Mouse (Mus musculus) thymus, adult 2 months (tissue): ENCODE results near the gene Ptprj.

Experiments used
- CTCF ChIP-seq: fragments of 200-500 bp; IDR thresholded peaks from 2 replicates; pipeline ENCODE4 v1.5.1; 2012; ENCODE audit warnings: mild to moderate bottlenecking, control low read depth, low read length, moderate library complexity, borderline replicate concordance; ENCODE audit not compliant: control insufficient read depth, poor library complexity, insufficient read depth; ENCODE audit errors: extremely low read depth
- POLR2A ChIP-seq: fragments of 200-500 bp; IDR thresholded peaks from 2 replicates; pipeline ENCODE4 v1.6.1; 2012; ENCODE audit warnings: mild to moderate bottlenecking, low read length, control low read depth, moderate library complexity; ENCODE audit not compliant: control insufficient read depth, poor library complexity, insufficient read depth; ENCODE audit errors: extremely low read depth

DNA sequence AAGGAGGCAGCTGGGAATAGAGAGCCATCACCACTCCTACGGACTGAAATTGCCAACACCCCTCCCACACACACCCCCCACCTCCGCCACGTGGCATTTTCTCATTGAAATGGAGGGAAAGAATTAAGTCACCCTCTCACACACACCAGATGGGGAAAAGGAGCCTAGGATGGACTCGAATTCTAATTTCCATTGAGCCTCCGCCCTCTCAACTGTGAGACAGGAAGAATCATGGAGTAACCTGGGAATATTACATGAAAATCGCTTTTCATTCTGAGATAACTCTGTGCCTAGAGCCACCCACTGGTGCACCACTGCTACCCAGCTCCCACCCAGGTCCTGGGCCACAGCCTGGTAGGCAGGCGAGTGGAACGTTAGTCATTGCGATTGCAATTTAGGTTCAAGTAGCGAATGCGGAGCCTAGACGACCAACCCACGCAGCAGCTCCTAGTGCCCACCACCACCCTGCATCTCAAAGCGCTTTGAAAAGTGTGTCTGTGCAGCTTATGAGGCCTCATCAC, 34.3 kb upstream of the Ptprj start:
- TF ChIP-seq POLR2A (no peak), CTCF (no peak)
